In genomic region chr17:56162231-56162774, GRCm38 (mm10) we compare ENCODE assay signal across 8 mouse cellular contexts. TPM values are rescaled to one million over a fixed set of nuclear protein-coding genes. Genes with fewer than 3 reads are reported as not detected.
DNase-seq lines count a peak whose midpoint lies in the region; ATAC-seq and TF ChIP-seq lines count a peak whose summit lies in the region.

Tnfaip8l1 (plus strand) TSS chr17:56162477.

- no peak for TF ChIP-seq POLR2A in bone marrow macrophage, adult 2 months (IDR thresholded peaks at IDR 0.05; ENCODE audit: borderline replicate concordance, low read depth, low read length)
- peak; percentile 56 for TF ChIP-seq POLR2A in embryonic fibroblast, embryonic 13.5 days (IDR thresholded peaks at IDR 0.05; ENCODE audit: low read depth, low read length)

- 1% methylated on average over 30 of the region's 30 CpGs for WGBS in kidney, embryonic 14.5 days
- WGBS in limb, embryonic 15.5 days = under 1% methylated on average over 30 of the region's 30 CpGs

- peak; percentile 97 for ATAC-seq in kidney, embryonic 14.5 days (ENCODE audit: low FRiP score, low TSS enrichment)
- ATAC-seq in limb, embryonic 15.5 days (ENCODE audit: insufficient number of reproducible peaks, low FRiP score, low TSS enrichment, low read depth) = peak; percentile 95

- H3K4me1 ChIP-seq in bone marrow macrophage, adult 2 months (ENCODE audit: control insufficient read depth, insufficient read depth, low read length) = peaks cover 11% of the 10 kb centered on the region
- H3K4me1 ChIP-seq in embryonic fibroblast, embryonic 13.5 days (ENCODE audit: control insufficient read depth, insufficient read depth, low read length) = no peaks in the 10 kb centered on the region
- peaks cover 15% of the 10 kb centered on the region for H3K4me1 ChIP-seq in kidney, embryonic 14.5 days (ENCODE audit: control insufficient read depth, insufficient read depth, low read length)
- peaks cover 22% of the 10 kb centered on the region for H3K4me1 ChIP-seq in limb, embryonic 15.5 days

- peak; percentile 92 for DNase-seq in A20 (ENCODE audit: low read depth, low spot score)
- peak; percentile 94 to 96 for DNase-seq in heart, adult 9 months (ENCODE audit: low spot score in 2 of 2)
- DNase-seq in monocyte, adult 2 months (ENCODE audit: low read depth in 1 of 2, low spot score in 2 of 2) = peak; percentile 84 to 89
- DNase-seq in spleen, postnatal 36 days (ENCODE audit: low spot score in 2 of 2) = peak; percentile 91

- TF ChIP-seq CTCF in bone marrow macrophage, adult 2 months (IDR thresholded peaks at IDR 0.05; ENCODE audit: low read depth, low read length) = no peak
- no peak for TF ChIP-seq CTCF in embryonic fibroblast, embryonic 13.5 days (IDR thresholded peaks at IDR 0.05; ENCODE audit: borderline replicate concordance, insufficient read depth, low read length)

- H3K4me3 ChIP-seq in bone marrow macrophage, adult 2 months (ENCODE audit: insufficient read depth, low read length) = peak within 1 kb of the TSS; percentile 54
- peak within 1 kb of the TSS; percentile 29 for H3K4me3 ChIP-seq in embryonic fibroblast, embryonic 13.5 days (ENCODE audit: insufficient read depth, low read length)
- peak within 1 kb of the TSS; percentile 41 for H3K4me3 ChIP-seq in kidney, embryonic 14.5 days (ENCODE audit: low read length)
- H3K4me3 ChIP-seq in limb, embryonic 15.5 days = peak within 1 kb of the TSS; percentile 48

- no peaks in the 10 kb centered on the region for H3K9me3 ChIP-seq in kidney, embryonic 14.5 days (ENCODE audit: control insufficient read depth, low read length)
- no peaks in the 10 kb centered on the region for H3K9me3 ChIP-seq in limb, embryonic 15.5 days

- no peaks in the 10 kb centered on the region for H3K36me3 ChIP-seq in kidney, embryonic 14.5 days (ENCODE audit: control insufficient read depth, insufficient read depth, low read length)
- no peaks in the 10 kb centered on the region for H3K36me3 ChIP-seq in limb, embryonic 15.5 days

- no peak within 1 kb of the TSS for H3K27ac ChIP-seq in bone marrow macrophage, adult 2 months (ENCODE audit: insufficient read depth, low read depth, low read length)
- no peak within 1 kb of the TSS for H3K27ac ChIP-seq in embryonic fibroblast, embryonic 13.5 days (ENCODE audit: insufficient read depth, low read length)
- H3K27ac ChIP-seq in kidney, embryonic 14.5 days (ENCODE audit: low read depth, low read length) = no peak within 1 kb of the TSS; the same call in 1 of the 2 replicates
- no peak within 1 kb of the TSS; the same call in 1 of the 2 replicates for H3K27ac ChIP-seq in limb, embryonic 15.5 days

- H3K27me3 ChIP-seq in kidney, embryonic 14.5 days (ENCODE audit: control insufficient read depth, insufficient read depth, low read length) = peaks cover 15% of the 10 kb centered on the region; the same call in 1 of the 2 replicates
- peaks cover 24% of the 10 kb centered on the region for H3K27me3 ChIP-seq in limb, embryonic 15.5 days

- H3K4me2 ChIP-seq in kidney, embryonic 14.5 days (replicated peaks; ENCODE audit: low read depth, low read length) = peak within 1 kb of the TSS; percentile 76
- H3K4me2 ChIP-seq in limb, embryonic 15.5 days = peak within 1 kb of the TSS; percentile 81

- H3K9ac ChIP-seq in kidney, embryonic 14.5 days (ENCODE audit: low read depth, low read length) = peak within 1 kb of the TSS; percentile 28
- H3K9ac ChIP-seq in limb, embryonic 15.5 days = peak within 1 kb of the TSS; percentile 35

RNA-seq across cellular contexts. Expression of gene Tnfaip8l1, which starts in this region (rescaled TPM):
- 4.7 and 5.4 TPM in 2 replicates for polyA plus RNA-seq in bone marrow macrophage, adult 2 months (2012; ENCODE audit: insufficient read depth, insufficient read length, missing spikeins)
- polyA plus RNA-seq in embryonic fibroblast, embryonic 13.5 days (2011; ENCODE audit: insufficient read length, low read depth, missing spikeins) = 0.72 and 2.1 TPM in 2 replicates
- polyA plus RNA-seq in kidney, embryonic 14.5 days (2014; fragmentation: Nextera tagmentation; extraction: Ambion mirVana) = 11.4 and 11.8 TPM in 2 replicates
- 11.3 and 13.1 TPM in 2 replicates for polyA plus RNA-seq in limb, embryonic 15.5 days (2015; fragmentation: Nextera tagmentation; extraction: Ambion mirVana)
